Mouse (Mus musculus) gastrocnemius, postnatal 36 days (tissue): ENCODE measurements around the gene Zcchc7. TPM values are rescaled to one million over a fixed set of nuclear protein-coding genes. Genes with fewer than 3 reads are reported as not detected.

Source experiments
- microRNA-seq, 2 experiments: library from miRNA; unstranded; fragments of <30 nt; microRNA quantifications; one replicate each; pipeline ENCODE4 v1.2.0; 2021
- total RNA-seq, 2 experiments: library from RNA; stranded (reverse); gene quantifications; 2 replicates each; pipeline ENCODE4 v1.2.3; 2021

Zcchc7 gene
- total RNA-seq, 2 experiments from 2014 or later = 11.5 to 16.2 TPM

Small RNAs within 50 kb of the gene (microRNA-seq; reads per million reads assigned to microRNA genes)
- 0 reads per million in 2 experiments for gene Gm22639

Other genes with a start within 250 kb of the Zcchc7 start
- gene Pax5, start 45.4 kb upstream of the Zcchc7 start, total RNA-seq = not detected
- 10 to 100 TPM; 25.6 to 26.3 TPM for gene Grhpr, start 225.5 kb downstream of the Zcchc7 start, total RNA-seq